Mouse (Mus musculus): ENCODE results near the gene Cpa1. TPM values are rescaled to one million over a fixed set of nuclear protein-coding genes. Genes with fewer than 3 reads are reported as not detected.

The Cpa1 gene
- polyA plus RNA-seq, 1 experiment from 2014 or later: 0.42 TPM

- Histone ChIP-seq H3K9me3 (no peaks in the 10 kb centered on the region), H3K27ac (replicated peaks) (peak overlapping the region; percentile 73), H3K4me1 (peaks cover 44% of the 10 kb centered on the region), H3K4me3 (no peak overlapping the region), H3K36me3 (peaks cover 4% of the 10 kb centered on the region; the same call in 1 of the 2 replicates), H3K27me3 (no peaks in the 10 kb centered on the region), H3K4me2 (replicated peaks) (no peak overlapping the region), H3K9ac (replicated peaks) (no peak overlapping the region)
- ATAC-seq (ENCODE audit: low FRiP score, low read depth): peak; percentile 27; the same call in 1 of the 2 replicates
- WGBS: 79% methylated on average over 3 of the region's 3 CpGs
Measured at GRCm38 (mm10) chr6:30654932-30655331, 15.9 kb downstream of the Cpa1 start.

- WGBS: 97% methylated on average over 12 of the region's 12 CpGs
- H3K4me2 ChIP-seq (replicated peaks): no peak overlapping the region
- H3K9ac ChIP-seq (replicated peaks): no peak overlapping the region
- peaks cover 4% of the 10 kb centered on the region; the same call in 1 of the 2 replicates for H3K36me3 ChIP-seq
- no peak for ATAC-seq (ENCODE audit: low FRiP score, low read depth)
- H3K4me3 ChIP-seq: no peak overlapping the region
- H3K27ac ChIP-seq (replicated peaks): no peak overlapping the region
- H3K4me1 ChIP-seq: peaks cover 44% of the 10 kb centered on the region
- no peaks in the 10 kb centered on the region for H3K27me3 ChIP-seq
- H3K9me3 ChIP-seq: no peaks in the 10 kb centered on the region
Measured at GRCm38 (mm10) chr6:30657279-30657678, 18.3 kb downstream of the Cpa1 start.

GRCm38 (mm10) chr6:30658619-30659018 lies 19.6 kb downstream of the Cpa1 start:
- no peak overlapping the region for H3K9ac ChIP-seq (replicated peaks)
- 76% methylated on average over 9 of the region's 9 CpGs for WGBS
- no peaks in the 10 kb centered on the region for H3K27me3 ChIP-seq
- no peak overlapping the region for H3K27ac ChIP-seq (replicated peaks)
- H3K36me3 ChIP-seq: peaks cover 4% of the 10 kb centered on the region; the same call in 1 of the 2 replicates
- peaks cover 32% of the 10 kb centered on the region for H3K4me1 ChIP-seq
- no peak overlapping the region for H3K4me2 ChIP-seq (replicated peaks)
- H3K4me3 ChIP-seq: no peak overlapping the region
- ATAC-seq (ENCODE audit: low FRiP score, low read depth): no peak
- no peaks in the 10 kb centered on the region for H3K9me3 ChIP-seq

GRCm38 (mm10) chr6:30664776-30665175 lies 25.8 kb downstream of the Cpa1 start:
- no peak for ATAC-seq (ENCODE audit: low FRiP score, low read depth)
- no peaks in the 10 kb centered on the region for H3K27me3 ChIP-seq
- H3K9ac ChIP-seq (replicated peaks): no peak overlapping the region
- WGBS: 26% methylated on average over 6 of the region's 6 CpGs
- H3K4me3 ChIP-seq: no peak overlapping the region
- H3K36me3 ChIP-seq: no peaks in the 10 kb centered on the region
- H3K9me3 ChIP-seq: no peaks in the 10 kb centered on the region
- peaks cover 34% of the 10 kb centered on the region for H3K4me1 ChIP-seq
- no peak overlapping the region for H3K4me2 ChIP-seq (replicated peaks)
- H3K27ac ChIP-seq (replicated peaks): peak overlapping the region; percentile 52

GRCm38 (mm10) chr6:30665296-30665695 lies 26.3 kb downstream of the Cpa1 start:
- Histone ChIP-seq H3K4me1 (peaks cover 34% of the 10 kb centered on the region), H3K36me3 (no peaks in the 10 kb centered on the region), H3K9me3 (no peaks in the 10 kb centered on the region), H3K27me3 (no peaks in the 10 kb centered on the region), H3K27ac (replicated peaks) (peak overlapping the region; percentile 52), H3K9ac (replicated peaks) (no peak overlapping the region), H3K4me3 (no peak overlapping the region), H3K4me2 (replicated peaks) (no peak overlapping the region)
- whole genome bisulfite sequencing: 53% methylated on average over 4 of the region's 4 CpGs
- ATAC-seq (ENCODE audit: low FRiP score, low read depth): no peak

- no peak for ATAC-seq (ENCODE audit: low FRiP score, low read depth)
- peaks cover 34% of the 10 kb centered on the region for H3K4me1 ChIP-seq
- no peak overlapping the region for H3K4me2 ChIP-seq (replicated peaks)
- H3K36me3 ChIP-seq: no peaks in the 10 kb centered on the region
- H3K9ac ChIP-seq (replicated peaks): no peak overlapping the region
- no peaks in the 10 kb centered on the region for H3K9me3 ChIP-seq
- H3K27me3 ChIP-seq: no peaks in the 10 kb centered on the region
- 21% methylated on average over 6 of the region's 6 CpGs for WGBS
- no peak overlapping the region for H3K27ac ChIP-seq (replicated peaks)
- no peak overlapping the region for H3K4me3 ChIP-seq
Measured at GRCm38 (mm10) chr6:30666043-30666442, 27.0 kb downstream of the Cpa1 start.

- no peak overlapping the region; the same call in 1 of the 2 replicates for H3K27ac ChIP-seq (replicated peaks)
- WGBS: 35% methylated on average over 5 of the region's 5 CpGs
- H3K9ac ChIP-seq (replicated peaks): no peak overlapping the region
- ATAC-seq (ENCODE audit: low FRiP score, low read depth): no peak
- no peaks in the 10 kb centered on the region for H3K9me3 ChIP-seq
- no peak overlapping the region for H3K4me2 ChIP-seq (replicated peaks)
- no peak overlapping the region for H3K4me3 ChIP-seq
- peaks cover 37% of the 10 kb centered on the region for H3K4me1 ChIP-seq
- H3K27me3 ChIP-seq: no peaks in the 10 kb centered on the region
- H3K36me3 ChIP-seq: no peaks in the 10 kb centered on the region
Measured at GRCm38 (mm10) chr6:30667585-30667984, 28.6 kb downstream of the Cpa1 start.

- 79% methylated on average over 5 of the region's 5 CpGs for WGBS
- Histone ChIP-seq H3K9me3 (no peaks in the 10 kb centered on the region), H3K4me3 (no peak overlapping the region), H3K4me2 (replicated peaks) (no peak overlapping the region), H3K36me3 (no peaks in the 10 kb centered on the region), H3K9ac (replicated peaks) (no peak overlapping the region), H3K27me3 (no peaks in the 10 kb centered on the region), H3K4me1 (peaks cover 49% of the 10 kb centered on the region), H3K27ac (replicated peaks) (no peak overlapping the region)
- ATAC-seq (ENCODE audit: low FRiP score, low read depth): no peak
Measured at GRCm38 (mm10) chr6:30671696-30672095, 32.7 kb downstream of the Cpa1 start.

- H3K27me3 ChIP-seq: 0 out of 2 replicates have a peak, but pooled peaks cover 3% of the 10 kb centered on the region
- no peaks in the 10 kb centered on the region for H3K9me3 ChIP-seq
- peak overlapping the region; percentile 27; the same call in 1 of the 2 replicates for H3K4me2 ChIP-seq (replicated peaks)
- no peaks in the 10 kb centered on the region for H3K36me3 ChIP-seq
- H3K4me3 ChIP-seq: no peak overlapping the region
- no peak overlapping the region for H3K9ac ChIP-seq (replicated peaks)
- peaks cover 48% of the 10 kb centered on the region for H3K4me1 ChIP-seq
- peak overlapping the region; percentile 88 for H3K27ac ChIP-seq (replicated peaks)
- 0 out of 2 replicates have a peak, but pooled peaks have one; percentile 36 for ATAC-seq (ENCODE audit: low FRiP score, low read depth)
- 46% methylated on average over 14 of the region's 14 CpGs for WGBS
Measured at GRCm38 (mm10) chr6:30673764-30674561, 34.9 kb downstream of the Cpa1 start.

- WGBS: 40% methylated on average over 9 of the region's 9 CpGs
- ATAC-seq (ENCODE audit: low FRiP score, low read depth): 0 out of 2 replicates have a peak, but pooled peaks have one; percentile 27
- Histone ChIP-seq H3K4me1 (peaks cover 56% of the 10 kb centered on the region), H3K4me3 (no peak overlapping the region), H3K36me3 (no peaks in the 10 kb centered on the region), H3K4me2 (replicated peaks) (peak overlapping the region; percentile 39; the same call in 1 of the 2 replicates), H3K9me3 (no peaks in the 10 kb centered on the region), H3K9ac (replicated peaks) (peak overlapping the region; percentile 43; the same call in 1 of the 2 replicates), H3K27ac (replicated peaks) (peak overlapping the region; percentile 88), H3K27me3 (0 out of 2 replicates have a peak, but pooled peaks cover 3% of the 10 kb centered on the region)
Measured at GRCm38 (mm10) chr6:30674714-30675280, 35.8 kb downstream of the Cpa1 start.

GRCm38 (mm10) chr6:30675281-30675771 lies 36.3 kb downstream of the Cpa1 start:
- Histone ChIP-seq H3K9ac (replicated peaks) (peak overlapping the region; percentile 43), H3K4me1 (peaks cover 56% of the 10 kb centered on the region), H3K4me3 (no peak overlapping the region; the same call in 1 of the 2 replicates), H3K4me2 (replicated peaks) (peak overlapping the region; percentile 39), H3K27me3 (0 out of 2 replicates have a peak, but pooled peaks cover 3% of the 10 kb centered on the region), H3K36me3 (no peaks in the 10 kb centered on the region), H3K9me3 (no peaks in the 10 kb centered on the region), H3K27ac (replicated peaks) (peak overlapping the region; percentile 88)
- peak; percentile 75; the same call in 1 of the 2 replicates for ATAC-seq (ENCODE audit: low FRiP score, low read depth)
- 9% methylated on average over 11 of the region's 11 CpGs for WGBS

- WGBS: 90% methylated on average over 6 of the region's 6 CpGs
- no peak overlapping the region for H3K4me2 ChIP-seq (replicated peaks)
- H3K4me3 ChIP-seq: no peak overlapping the region
- H3K9me3 ChIP-seq: no peaks in the 10 kb centered on the region
- H3K9ac ChIP-seq (replicated peaks): no peak overlapping the region
- H3K36me3 ChIP-seq: no peaks in the 10 kb centered on the region
- peaks cover 56% of the 10 kb centered on the region for H3K4me1 ChIP-seq
- no peak for ATAC-seq (ENCODE audit: low FRiP score, low read depth)
- no peak overlapping the region for H3K27ac ChIP-seq (replicated peaks)
- 0 out of 2 replicates have a peak, but pooled peaks cover 3% of the 10 kb centered on the region for H3K27me3 ChIP-seq
Measured at GRCm38 (mm10) chr6:30676506-30676905, 37.5 kb downstream of the Cpa1 start.
